Mouse (Mus musculus) MEL (cell line): ENCODE measurements around the gene Cramp1l. TPM values are rescaled to one million over a fixed set of nuclear protein-coding genes. Genes with fewer than 3 reads are reported as not detected.

Experiments used
- DNase-seq: peaks from one replicate; pipeline ENCODE4 v3.0.0; 2011; ENCODE audit warnings: low read depth, low spot score
- H3K27ac ChIP-seq: 2 replicates; pipeline ENCODE4 v1.5.1; 2012; ENCODE audit warnings: low read depth, mild to moderate bottlenecking, control low read depth, low read length, moderate library complexity; ENCODE audit not compliant: control insufficient read depth
- H3K27me3 ChIP-seq, 2 experiments: fragments of 150-350 bp in 1 of 2; sonication (generic) in 1 of 2; 2 replicates each; pipeline ENCODE4 v1.6.1; 2012; ENCODE audit warnings: low read length in 2 of 2, mild to moderate bottlenecking in 2 of 2, improper control_type of control experiment in 1 of 2, moderate library complexity in 1 of 2; ENCODE audit not compliant: insufficient read depth in 2 of 2, control insufficient read depth in 1 of 2
- H3K36me3 ChIP-seq, 2 experiments: 2 replicates each; pipeline ENCODE4 v1.6.1; 2012 to 2014; ENCODE audit warnings: low read length in 2 of 2, improper control_type of control experiment in 1 of 2, inconsistent platforms in 1 of 2, mild to moderate bottlenecking in 1 of 2; ENCODE audit not compliant: insufficient read depth in 2 of 2, control insufficient read depth in 1 of 2
- H3K4me1 ChIP-seq, 2 experiments: fragments of 150-350 bp in 1 of 2; sonication (generic) in 1 of 2; 2 replicates each; pipeline ENCODE4 v1.6.1; 2012; ENCODE audit warnings: low read length in 2 of 2, improper control_type of control experiment in 1 of 2, mild to moderate bottlenecking in 1 of 2; ENCODE audit not compliant: insufficient read depth in 2 of 2, control insufficient read depth in 1 of 2
- H3K4me3 ChIP-seq, 2 experiments: fragments of 150-350 bp in 1 of 2; sonication (generic) in 1 of 2; 2 replicates each; pipeline ENCODE4 v1.5.1; 2012; ENCODE audit warnings: low read depth in 2 of 2, low read length in 2 of 2, mild to moderate bottlenecking in 2 of 2, moderate library complexity in 2 of 2, control low read depth in 1 of 2, improper control_type of control experiment in 1 of 2; ENCODE audit not compliant: control insufficient read depth in 1 of 2, insufficient read depth in 1 of 2
- H3K79me2 ChIP-seq: 2 replicates; pipeline ENCODE4 v1.6.1; 2012; ENCODE audit warnings: mild to moderate bottlenecking, low read length, moderate library complexity; ENCODE audit not compliant: control insufficient read depth, poor library complexity, insufficient read depth
- H3K9ac ChIP-seq: 2 replicates; pipeline ENCODE4 v1.6.1; 2012; ENCODE audit warnings: low read depth, mild to moderate bottlenecking, control low read depth, low read length, moderate library complexity; ENCODE audit not compliant: control insufficient read depth, poor library complexity, severe bottlenecking
- H3K9me3 ChIP-seq: fragments of 150-350 bp; sonication (generic); replicated peaks from 2 replicates; pipeline ENCODE4 v1.6.1; 2012; ENCODE audit warnings: mild to moderate bottlenecking, low read length, improper control_type of control experiment, moderate library complexity; ENCODE audit not compliant: insufficient read depth
- BHLHE40 ChIP-seq: IDR thresholded peaks from 2 replicates; pipeline ENCODE4 v1.6.1; 2012; ENCODE audit warnings: low read depth, mild to moderate bottlenecking, inconsistent platforms, low read length, improper control_type of control experiment, borderline replicate concordance
- CHD1 ChIP-seq: IDR thresholded peaks from 2 replicates; pipeline ENCODE4 v1.6.1; 2012; ENCODE audit warnings: low read depth, mild to moderate bottlenecking, inconsistent platforms, low read length, improper control_type of control experiment
- ELF1 ChIP-seq: IDR thresholded peaks from 2 replicates; pipeline ENCODE4 v1.6.1; 2014; ENCODE audit warnings: low read depth, mild to moderate bottlenecking, inconsistent platforms, low read length, improper control_type of control experiment, moderate library complexity
- EP300 ChIP-seq, 2 experiments: IDR thresholded peaks; 2 replicates each; pipeline ENCODE4 v1.6.1; 2011; ENCODE audit warnings: improper control_type of control experiment in 2 of 2, low read length in 2 of 2, low read depth in 1 of 2, mild to moderate bottlenecking in 1 of 2
- ETS1 ChIP-seq: IDR thresholded peaks from 2 replicates; pipeline ENCODE4 v1.6.1; 2012; ENCODE audit warnings: low read depth, mild to moderate bottlenecking, inconsistent platforms, low read length, improper control_type of control experiment, moderate library complexity
- GATA1 ChIP-seq: IDR thresholded peaks from 2 replicates; pipeline ENCODE4 v1.6.1; 2011; ENCODE audit warnings: low read depth, low read length, improper control_type of control experiment
- HCFC1 ChIP-seq: IDR thresholded peaks from 2 replicates; pipeline ENCODE4 v1.6.1; 2012; ENCODE audit warnings: low read depth, mild to moderate bottlenecking, inconsistent platforms, low read length, improper control_type of control experiment, moderate library complexity
- JUND ChIP-seq: IDR thresholded peaks from 2 replicates; pipeline ENCODE4 v1.6.1; 2011; ENCODE audit warnings: low read depth, mild to moderate bottlenecking, improper control_type of control experiment, low read length
- MAX ChIP-seq: IDR thresholded peaks from 2 replicates; pipeline ENCODE4 v1.6.1; 2011; ENCODE audit warnings: low read length, improper control_type of control experiment
- MEF2A ChIP-seq: IDR thresholded peaks from 2 replicates; pipeline ENCODE4 v1.6.1; 2014; ENCODE audit warnings: low read depth, mild to moderate bottlenecking, inconsistent platforms, low read length, improper control_type of control experiment; ENCODE audit not compliant: poor library complexity, insufficient replicate concordance, severe bottlenecking; ENCODE audit errors: extremely low read depth
- MYB ChIP-seq: IDR thresholded peaks from 2 replicates; pipeline ENCODE4 v1.6.1; 2011; ENCODE audit warnings: mild to moderate bottlenecking, low read depth, low read length, improper control_type of control experiment
- MYC ChIP-seq: IDR thresholded peaks from 2 replicates; pipeline ENCODE4 v1.6.1; 2011; ENCODE audit warnings: low read depth, mild to moderate bottlenecking, low read length, improper control_type of control experiment, moderate library complexity
- NELFE ChIP-seq: IDR thresholded peaks from 2 replicates; pipeline ENCODE4 v1.6.1; 2011; ENCODE audit warnings: low read depth, low read length, improper control_type of control experiment
- NRF1 ChIP-seq: IDR thresholded peaks from 2 replicates; pipeline ENCODE4 v1.6.1; 2014; ENCODE audit warnings: low read depth, mild to moderate bottlenecking, inconsistent platforms, low read length, improper control_type of control experiment, moderate library complexity; ENCODE audit not compliant: poor library complexity, insufficient read depth, severe bottlenecking
- POLR2A ChIP-seq, 2 experiments: IDR thresholded peaks; 2 replicates each; pipeline ENCODE4 v1.6.1; 2011 to 2012; ENCODE audit warnings: low read length in 2 of 2, mild to moderate bottlenecking in 2 of 2, control low read depth in 1 of 2, improper control_type of control experiment in 1 of 2, low read depth in 1 of 2, moderate library complexity in 1 of 2; ENCODE audit not compliant: control insufficient read depth in 1 of 2, insufficient read depth in 1 of 2, poor library complexity in 1 of 2
- POLR2AphosphoS2 ChIP-seq: IDR thresholded peaks from 2 replicates; pipeline ENCODE4 v1.6.1; 2011; ENCODE audit warnings: low read length, improper control_type of control experiment
- POLR2AphosphoS5 ChIP-seq: IDR thresholded peaks from 2 replicates; pipeline ENCODE4 v1.6.1; 2012; ENCODE audit warnings: low read depth, borderline replicate concordance, mild to moderate bottlenecking, inconsistent platforms, low read length, moderate library complexity, mixed read lengths
- RCOR1 ChIP-seq: IDR thresholded peaks from 2 replicates; pipeline ENCODE4 v1.6.1; 2012; ENCODE audit warnings: low read depth, mild to moderate bottlenecking, inconsistent platforms, low read length, improper control_type of control experiment
- SMC3 ChIP-seq: IDR thresholded peaks from 2 replicates; pipeline ENCODE4 v1.6.1; 2011; ENCODE audit warnings: low read depth, low read length, improper control_type of control experiment
- TAL1 ChIP-seq: IDR thresholded peaks from 2 replicates; pipeline ENCODE4 v1.6.1; 2012; ENCODE audit warnings: mild to moderate bottlenecking, inconsistent platforms, low read length, moderate library complexity, mixed read lengths
- TCF12 ChIP-seq: IDR thresholded peaks from 2 replicates; pipeline ENCODE4 v1.6.1; 2014; ENCODE audit warnings: low read depth, mild to moderate bottlenecking, inconsistent platforms, low read length, improper control_type of control experiment, moderate library complexity
- UBTF ChIP-seq: IDR thresholded peaks from 2 replicates; pipeline ENCODE4 v1.6.1; 2012; ENCODE audit warnings: low read depth, mild to moderate bottlenecking, inconsistent platforms, low read length, improper control_type of control experiment, moderate library complexity, borderline replicate concordance; ENCODE audit not compliant: insufficient read depth
- USF1 ChIP-seq: IDR thresholded peaks from 2 replicates; pipeline ENCODE4 v1.6.1; 2014; ENCODE audit warnings: low read depth, mild to moderate bottlenecking, inconsistent platforms, low read length, improper control_type of control experiment, moderate library complexity
- USF2 ChIP-seq, 2 experiments: IDR thresholded peaks; 2 replicates each; pipeline ENCODE4 v1.6.1; 2011 to 2012; ENCODE audit warnings: improper control_type of control experiment in 2 of 2, low read length in 2 of 2, borderline replicate concordance in 1 of 2, inconsistent platforms in 1 of 2, low read depth in 1 of 2, mild to moderate bottlenecking in 1 of 2; ENCODE audit not compliant: insufficient read depth in 1 of 2
- ZC3H11A ChIP-seq: IDR thresholded peaks from 2 replicates; pipeline ENCODE4 v1.6.1; 2012; ENCODE audit warnings: low read depth, mild to moderate bottlenecking, inconsistent platforms, low read length, improper control_type of control experiment
- polyA plus RNA-seq, 2 experiments: library from polyadenylated mRNA; stranded (reverse) in 1 of 2; unstranded in 1 of 2; fragments of >175 nt in 1 of 2; fragments of >200 nt in 1 of 2; gene quantifications; 2 replicates each; pipeline versions ENCODE4 v1.2.1 to v1.2.4; 2012; ENCODE audit warnings: low replicate concordance in 2 of 2, low read depth in 1 of 2; ENCODE audit not compliant: insufficient read length in 2 of 2, insufficient read depth in 1 of 2, missing spikeins in 1 of 2
- total RNA-seq: library from RNA; depleted of rRNA; stranded (reverse); fragments of 300-350 nt; gene quantifications from 2 replicates; pipeline ENCODE4 v1.2.3, GENCODE M21; 2012

Cramp1l gene
- total and polyA plus RNA-seq, 3 experiments = 2.4 to 5.1 TPM; not detected in 1

DNA sequence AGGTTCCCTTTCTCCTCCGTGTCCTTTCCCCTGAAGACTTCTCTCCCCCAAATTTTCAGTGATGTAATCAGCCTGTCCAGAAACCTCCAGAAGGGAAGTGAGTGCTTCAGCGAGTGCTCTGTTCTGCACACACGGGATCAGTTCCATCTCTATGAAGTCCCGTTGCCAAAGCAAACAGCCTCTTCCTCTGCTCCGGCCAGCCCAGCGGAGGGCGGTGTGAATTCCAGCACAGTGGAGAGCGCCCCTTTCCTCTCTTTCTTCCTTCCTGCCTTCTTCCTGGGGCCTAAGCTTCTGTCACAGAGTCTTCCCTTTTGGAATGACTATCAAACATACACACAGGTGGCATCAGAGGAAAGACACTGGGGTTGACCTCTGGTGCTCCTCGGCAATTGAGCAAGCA lies 48.8 kb upstream of the Cramp1l start:
- DNase-seq = peak; percentile 43
- H3K9me3 ChIP-seq = no peaks in the 10 kb centered on the region
- TF ChIP-seq UBTF (no peak), JUND (no peak), ELF1 (no peak), MEF2A (no peak), NRF1 (no peak), RCOR1 (no peak), ZC3H11A (no peak), USF1 (no peak)
- TF ChIP-seq, all 39 proteins: peak for 0
- Histone ChIP-seq H3K27ac (no peak overlapping the region), H3K36me3 (peaks cover 0 to 4% of the 10 kb centered on the region in 2 experiments; a peak in 2 of 4 replicates), H3K4me1 (peaks cover 0 to 14% of the 10 kb centered on the region in 2 experiments; a peak in 2 of 4 replicates), H3K79me2 (no peaks in the 10 kb centered on the region), H3K9ac (no peak overlapping the region), H3K4me3 (no peak overlapping the region), H3K27me3 (no peaks in the 10 kb centered on the region)

DNA sequence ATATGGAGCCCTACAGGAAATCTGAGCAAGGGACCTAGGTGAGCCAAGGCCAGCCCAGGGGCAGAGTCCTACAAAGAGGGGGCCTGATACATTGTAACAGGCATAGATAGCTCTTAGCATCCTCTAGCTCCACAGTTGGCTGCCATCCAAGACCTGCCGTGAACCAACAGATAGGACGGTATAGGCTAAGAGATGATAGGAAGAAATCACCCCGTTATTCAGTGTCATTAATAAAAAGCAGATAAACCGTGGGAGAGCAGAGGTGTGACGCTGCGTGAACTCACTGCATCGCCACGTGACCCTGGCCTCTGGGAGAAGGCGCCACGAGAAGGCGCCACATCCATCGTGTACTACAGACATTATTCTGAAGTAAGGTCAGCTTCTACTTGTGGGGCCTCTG lies 48.3 kb upstream of the Cramp1l start:
- TF ChIP-seq RCOR1 (peak; percentile 57), MEF2A (no peak), ETS1 (peak; percentile 60), POLR2A (IDR thresholded peaks at IDR 0.05; ENCODE audit: control insufficient read depth in 1 of 2, insufficient read depth in 1 of 2, low read depth in 1 of 2, low read length in 2 of 2, poor library complexity in 1 of 2) (no peak), CHD1 (no peak), TCF12 (no peak), MAX (peak; percentile 71), USF1 (peak; percentile 88), POLR2AphosphoS5 (no peak), MYB (no peak), TAL1 (no peak), MYC (no peak), ZC3H11A (no peak), NELFE (no peak), HCFC1 (no peak), USF2 (IDR thresholded peaks at IDR 0.05; ENCODE audit: borderline replicate concordance in 1 of 2, insufficient read depth in 1 of 2, low read depth in 1 of 2, low read length in 2 of 2) (0 out of 4 replicates have a peak, but pooled peaks of 1 of the 2 experiments have one; percentile 34), EP300 (IDR thresholded peaks at IDR 0.05; ENCODE audit: low read depth in 1 of 2, low read length in 2 of 2) (peak in 1 of 2 experiments; percentile 51; a peak in 1 of 4 replicates), GATA1 (0 out of 2 replicates have a peak, but pooled peaks have one; percentile 47), JUND (no peak), SMC3 (no peak), BHLHE40 (peak; percentile 46; the same call in 1 of the 2 replicates), POLR2AphosphoS2 (no peak)
- H3K4me1 ChIP-seq = peaks cover 0 to 14% of the 10 kb centered on the region in 2 experiments; a peak in 2 of 4 replicates
- peak; percentile 77 for DNase-seq
- H3K9me3 ChIP-seq = no peaks in the 10 kb centered on the region
- no peak overlapping the region for H3K4me3 ChIP-seq
- no peaks in the 10 kb centered on the region for H3K27me3 ChIP-seq
- peaks cover 0 to 4% of the 10 kb centered on the region in 2 experiments; a peak in 2 of 4 replicates for H3K36me3 ChIP-seq
- no peak overlapping the region for H3K9ac ChIP-seq
- no peak overlapping the region for H3K27ac ChIP-seq
- H3K79me2 ChIP-seq = no peaks in the 10 kb centered on the region
